Mouse (Mus musculus) G1E (cell line): ENCODE data around the gene Cldn3.

ENCODE experiments used
- CTCF ChIP-seq: IDR thresholded peaks from 2 replicates; pipeline ENCODE4 v1.5.1; 2012; ENCODE audit warnings: low read depth, low read length, inconsistent platforms, mixed read lengths
- GATA1 ChIP-seq: IDR thresholded peaks from 2 replicates; pipeline ENCODE4 v1.6.1; 2012; ENCODE audit warnings: borderline replicate concordance, low read length, inconsistent platforms, mixed read lengths
- TAL1 ChIP-seq: conservative IDR thresholded peaks from 2 replicates; pipeline ENCODE4 v1.6.1; 2012; ENCODE audit warnings: low read depth, low read length, inconsistent platforms, mixed read lengths

- TF ChIP-seq TAL1 (no peak), CTCF (no peak), GATA1 (no peak)
These were observed 30.3 kb downstream of the Cldn3 start for GRCm38 (mm10) chr5:135016224-135016759.
